10 mouse cellular contexts compared by ENCODE assay signal in the genomic region with DNA sequence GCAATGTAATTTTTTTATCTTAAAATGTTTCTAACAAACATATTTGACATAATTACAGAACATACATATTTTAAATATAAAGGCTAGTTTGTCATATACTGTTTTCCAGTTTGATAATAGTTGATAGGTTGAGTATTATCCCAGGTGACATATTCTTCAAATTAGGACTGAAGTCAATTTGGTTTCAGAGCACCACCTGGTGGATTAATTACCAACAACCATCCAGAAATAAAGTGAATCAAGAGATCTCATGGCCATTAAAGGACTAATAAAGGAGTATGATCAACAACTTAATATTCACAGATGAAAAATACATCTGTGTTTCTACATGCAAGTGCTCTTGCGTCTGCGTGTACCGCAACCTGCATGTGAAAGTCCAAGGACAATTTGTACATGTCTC. TPM values are rescaled to one million over a fixed set of nuclear protein-coding genes. Genes with fewer than 3 reads are reported as not detected.
DNase-seq lines count a peak whose midpoint lies in the region; ATAC-seq and TF ChIP-seq lines count a peak whose summit lies in the region.
"Had no signal": no experiment of that assay in that cellular context is flagged by ENCODE, and none has a peak within 500 bp of the region (broad histone marks: within the 10 kb centered on the region; RNA-seq: fewer than 3 reads in every experiment).

No protein-coding gene starts in this region.

- DNase-seq in heart, postnatal 0 days (ENCODE audit: low spot score): no peak
- no peak for DNase-seq in liver, postnatal 0 days
- DNase-seq in liver: no peak
- DNase-seq in adipocyte (ENCODE audit: low spot score): peak; percentile 69
- peak; percentile 2 for DNase-seq in splenic B cell, adult 2 months (ENCODE audit: low read depth, low spot score)
- no peak for DNase-seq in heart, postnatal 25 days (ENCODE audit: low spot score)
- DNase-seq: thymus, postnatal 25 days had no signal

- no peak for TF ChIP-seq EP300 in heart, postnatal 0 days (IDR thresholded peaks at IDR 0.05; ENCODE audit: low read depth)
- TF ChIP-seq EP300 in liver, postnatal 0 days (IDR thresholded peaks at IDR 0.05; ENCODE audit: low read depth): no peak

- H3K36me3 ChIP-seq in heart, postnatal 0 days (replicated peaks; ENCODE audit: control insufficient read depth, insufficient read depth, low read length): no peaks in the 10 kb centered on the region
- H3K36me3 ChIP-seq in heart, embryonic 11.5 days (ENCODE audit: control insufficient read depth, insufficient read depth, low read length): no peaks in the 10 kb centered on the region
- H3K36me3 ChIP-seq in liver, postnatal 0 days (replicated peaks; ENCODE audit: insufficient read depth, low read length): no peaks in the 10 kb centered on the region
- H3K36me3 ChIP-seq in splenic B cell, adult 2 months (ENCODE audit: control insufficient read depth, insufficient read depth, low read length, poor library complexity, severe bottlenecking): no peaks in the 10 kb centered on the region
- H3K36me3 ChIP-seq: neural tube, embryonic 13.5 days had no signal

- 81% methylated on average over 3 of the region's 3 CpGs for WGBS in heart, postnatal 0 days
- WGBS in heart, embryonic 11.5 days (ENCODE audit: insufficient replicate concordance): 83% methylated on average over 3 of the region's 3 CpGs
- 81% methylated on average over 3 of the region's 3 CpGs for WGBS in liver, postnatal 0 days (ENCODE audit: insufficient replicate concordance)

- intact Hi-C loops in heart, postnatal 25 days (cut with DNase I): loop anchor here (1.0 to 10.0 kb wide), 3 partner anchors 169 to 552 kb away; a partner anchor contains a TSS

- no peak overlapping the region for H3K4me3 ChIP-seq in heart, postnatal 0 days (ENCODE audit: low read depth, low read length)
- no peak overlapping the region for H3K4me3 ChIP-seq in heart, embryonic 11.5 days (ENCODE audit: low read depth, low read length)
- no peak overlapping the region for H3K4me3 ChIP-seq in liver, postnatal 0 days (ENCODE audit: low read depth, low read length)
- H3K4me3 ChIP-seq: neural tube, embryonic 13.5 days had no signal

- H3K9ac ChIP-seq in heart, postnatal 0 days (replicated peaks; ENCODE audit: low read depth, low read length): no peak overlapping the region
- no peak overlapping the region for H3K9ac ChIP-seq in heart, embryonic 11.5 days (ENCODE audit: low read depth, low read length)
- no peak overlapping the region for H3K9ac ChIP-seq in liver, postnatal 0 days (replicated peaks)

- H3K4me2 ChIP-seq in heart, postnatal 0 days (ENCODE audit: low read depth, low read length): no peak overlapping the region
- H3K4me2 ChIP-seq in heart, embryonic 11.5 days: no peak overlapping the region
- no peak overlapping the region for H3K4me2 ChIP-seq in liver, postnatal 0 days (ENCODE audit: low read depth, low read length)
- H3K4me2 ChIP-seq: neural tube, embryonic 13.5 days had no signal

- TF ChIP-seq CTCF in heart, postnatal 0 days (IDR thresholded peaks at IDR 0.05; ENCODE audit: low read depth): peak; percentile 61
- TF ChIP-seq CTCF in liver, postnatal 0 days (IDR thresholded peaks at IDR 0.05; ENCODE audit: low read depth): peak; percentile 43

- H3K9me3 ChIP-seq in heart, postnatal 0 days (replicated peaks; ENCODE audit: control insufficient read depth, low read length): no peaks in the 10 kb centered on the region
- H3K9me3 ChIP-seq in heart, embryonic 11.5 days (replicated peaks; ENCODE audit: control insufficient read depth, low read length): no peaks in the 10 kb centered on the region
- no peaks in the 10 kb centered on the region for H3K9me3 ChIP-seq in liver, postnatal 0 days (ENCODE audit: low read length)
- H3K9me3 ChIP-seq: neural tube, embryonic 13.5 days had no signal

- H3K27me3 ChIP-seq in heart, postnatal 0 days (ENCODE audit: control insufficient read depth, insufficient read depth, low read length): no peaks in the 10 kb centered on the region
- H3K27me3 ChIP-seq in heart, embryonic 11.5 days (ENCODE audit: control insufficient read depth, insufficient read depth, low read length): no peaks in the 10 kb centered on the region
- H3K27me3 ChIP-seq in liver, postnatal 0 days (ENCODE audit: insufficient read depth, low read length): no peaks in the 10 kb centered on the region
- no peaks in the 10 kb centered on the region for H3K27me3 ChIP-seq in splenic B cell, adult 2 months (ENCODE audit: control insufficient read depth, insufficient read depth, low read length, poor library complexity, severe bottlenecking)
- H3K27me3 ChIP-seq: neural tube, embryonic 13.5 days had no signal

- ATAC-seq in heart, postnatal 0 days (ENCODE audit: insufficient read depth, low read depth): no peak
- ATAC-seq in heart, embryonic 11.5 days (replicated peaks; ENCODE audit: insufficient number of reproducible peaks, low FRiP score, low TSS enrichment): no peak
- ATAC-seq in liver, postnatal 0 days: no peak

- no peaks in the 10 kb centered on the region for H3K4me1 ChIP-seq in heart, postnatal 0 days (ENCODE audit: control insufficient read depth, insufficient read depth)
- no peaks in the 10 kb centered on the region for H3K4me1 ChIP-seq in heart, embryonic 11.5 days (ENCODE audit: control insufficient read depth, insufficient read depth, low read length)
- H3K4me1 ChIP-seq in liver, postnatal 0 days (ENCODE audit: insufficient read depth): no peaks in the 10 kb centered on the region
- H3K4me1 ChIP-seq: neural tube, embryonic 13.5 days had no signal

- H3K27ac ChIP-seq in heart, postnatal 0 days (ENCODE audit: low read depth): no peak overlapping the region
- H3K27ac ChIP-seq in heart, embryonic 11.5 days (ENCODE audit: low read depth, low read length): no peak overlapping the region
- H3K27ac ChIP-seq in liver, postnatal 0 days (ENCODE audit: low read depth): no peak overlapping the region
- H3K27ac ChIP-seq: neural tube, embryonic 13.5 days had no signal

RNA-seq across cellular contexts. Expression of a gene that starts 50.3 kb away (rescaled TPM):
- total RNA-seq in heart, postnatal 0 days (2014; rRNA removed; ENCODE audit: low replicate concordance): not detected in 2 replicates
- not detected in 2 replicates for polyA plus RNA-seq in heart, postnatal 0 days (2015; fragmentation: Nextera tagmentation; extraction: Ambion mirVana)
- not detected in 2 replicates for polyA plus RNA-seq in heart, embryonic 11.5 days (2014; fragmentation: Nextera tagmentation; extraction: Ambion mirVana)
- polyA plus RNA-seq in liver, postnatal 0 days (2015; fragmentation: Nextera tagmentation; extraction: Ambion mirVana): not detected in 2 replicates
- not detected for total RNA-seq in heart, postnatal 25 days (2021)
- total RNA-seq: megakaryocyte progenitor cell, adult 5-6 weeks had no signal

Comparison
In these comparisons a context has a peak if more than half of its experiments do, and no peak if none do; other contexts are left out.
1. DNase-seq: peak in adipocyte (single experiment) and splenic B cell, adult 2 months (single experiment); none in heart, postnatal 0 days (single experiment), liver, postnatal 0 days (single experiment), liver (single experiment) and heart, postnatal 25 days (single experiment).